Mouse (Mus musculus): ENCODE measurements at regions not wholly inside any gene's neighbourhood (a gene's known extent, or its start where the extent isn't known, plus 50 kb on each side); places are given as distances from the start of the nearest gene placed in this dataset.

- DNase-seq (ENCODE audit: low read depth, low spot score), result no peak
- Histone ChIP-seq H3K36me3 (ENCODE audit: control insufficient read depth in 1 of 2, insufficient read depth in 2 of 2, low read length in 2 of 2) (no peaks in the 10 kb centered on the region), H3K4me3 (ENCODE audit: control insufficient read depth in 1 of 2, insufficient read depth in 1 of 2, low read depth in 2 of 2, low read length in 2 of 2) (no peak overlapping the region), H3K4me1 (ENCODE audit: control insufficient read depth in 1 of 2, insufficient read depth in 2 of 2, low read length in 2 of 2) (no peaks in the 10 kb centered on the region), H3K27ac (ENCODE audit: control insufficient read depth, low read depth, low read length) (no peak overlapping the region), H3K9ac (ENCODE audit: control insufficient read depth, low read depth, low read length, poor library complexity, severe bottlenecking) (no peak overlapping the region), H3K27me3 (ENCODE audit: control insufficient read depth in 1 of 2, insufficient read depth in 2 of 2, low read length in 2 of 2) (no peaks in the 10 kb centered on the region), H3K79me2 (ENCODE audit: control insufficient read depth, insufficient read depth, low read length, poor library complexity) (no peaks in the 10 kb centered on the region), H3K9me3 (replicated peaks; ENCODE audit: insufficient read depth, low read length) (no peaks in the 10 kb centered on the region)
- TF ChIP-seq RAD21 (IDR thresholded peaks at IDR 0.05; ENCODE audit: low read depth, low read length) (no peak), RCOR1 (IDR thresholded peaks at IDR 0.05; ENCODE audit: low read depth, low read length) (no peak), MAZ (IDR thresholded peaks at IDR 0.05; ENCODE audit: low read depth, low read length) (no peak), USF2 (IDR thresholded peaks at IDR 0.05; ENCODE audit: borderline replicate concordance in 1 of 2, insufficient read depth in 1 of 2, low read depth in 1 of 2, low read length in 2 of 2) (no peak), CHD1 (IDR thresholded peaks at IDR 0.05; ENCODE audit: low read depth, low read length) (no peak), HCFC1 (IDR thresholded peaks at IDR 0.05; ENCODE audit: low read depth, low read length) (no peak), E2F4 (IDR thresholded peaks at IDR 0.05; ENCODE audit: borderline replicate concordance, low read depth, low read length) (no peak), EP300 (IDR thresholded peaks at IDR 0.05; ENCODE audit: low read depth in 1 of 2, low read length in 2 of 2) (no peak), UBTF (IDR thresholded peaks at IDR 0.05; ENCODE audit: borderline replicate concordance, insufficient read depth, low read depth, low read length) (no peak), MYC (IDR thresholded peaks at IDR 0.05; ENCODE audit: low read depth, low read length) (no peak), SMC3 (IDR thresholded peaks at IDR 0.05; ENCODE audit: low read depth, low read length) (no peak), MYB (IDR thresholded peaks at IDR 0.05; ENCODE audit: low read depth, low read length) (no peak), MEF2A (IDR thresholded peaks at IDR 0.05; ENCODE audit: extremely low read depth, insufficient replicate concordance, low read depth, low read length, poor library complexity, severe bottlenecking) (no peak), GATA1 (IDR thresholded peaks at IDR 0.05; ENCODE audit: low read depth, low read length) (no peak)
Observed at GRCm38 (mm10) chr12:28174078-28174477, 378.1 kb downstream of the Dcdc2c start.

- Histone ChIP-seq H3K27me3 (ENCODE audit: control insufficient read depth in 1 of 2, insufficient read depth in 2 of 2, low read length in 2 of 2) (no peaks in the 10 kb centered on the region), H3K4me1 (ENCODE audit: control insufficient read depth in 1 of 2, insufficient read depth in 2 of 2, low read length in 2 of 2) (no peaks in the 10 kb centered on the region), H3K79me2 (ENCODE audit: control insufficient read depth, insufficient read depth, low read length, poor library complexity) (no peaks in the 10 kb centered on the region), H3K9me3 (replicated peaks; ENCODE audit: insufficient read depth, low read length) (no peaks in the 10 kb centered on the region), H3K36me3 (ENCODE audit: control insufficient read depth in 1 of 2, insufficient read depth in 2 of 2, low read length in 2 of 2) (no peaks in the 10 kb centered on the region), H3K27ac (ENCODE audit: control insufficient read depth, low read depth, low read length) (no peak overlapping the region), H3K9ac (ENCODE audit: control insufficient read depth, low read depth, low read length, poor library complexity, severe bottlenecking) (no peak overlapping the region), H3K4me3 (ENCODE audit: control insufficient read depth in 1 of 2, insufficient read depth in 1 of 2, low read depth in 2 of 2, low read length in 2 of 2) (no peak overlapping the region)
- no peak for DNase-seq (ENCODE audit: low read depth, low spot score)
- TF ChIP-seq GATA1 (IDR thresholded peaks at IDR 0.05; ENCODE audit: low read depth, low read length) (no peak), POLR2AphosphoS2 (IDR thresholded peaks at IDR 0.05; ENCODE audit: low read length) (no peak), MAZ (IDR thresholded peaks at IDR 0.05; ENCODE audit: low read depth, low read length) (no peak)
Observed at GRCm38 (mm10) chr12:28158786-28159185, 393.4 kb downstream of the Dcdc2c start.

All from MEL (cell line).